Mouse (Mus musculus): ENCODE data around the gene Bri3.

- no peak for TF ChIP-seq CTCF (IDR thresholded peaks at IDR 0.05; ENCODE audit: insufficient read depth, low read depth, low read length)
- no peak for TF ChIP-seq POLR2A (IDR thresholded peaks at IDR 0.05; ENCODE audit: insufficient read depth, low read depth, low read length)
These were observed 149.9 kb downstream of the Bri3 start for GRCm38 (mm10) chr5:144394142-144394541.
